Mouse (Mus musculus): Measurements from ENCODE around the gene Plekhm3.
A peak's percentile ranks its signal among the peaks of the same experiment; 100 is the strongest.

Gene Plekhm3

DNA sequence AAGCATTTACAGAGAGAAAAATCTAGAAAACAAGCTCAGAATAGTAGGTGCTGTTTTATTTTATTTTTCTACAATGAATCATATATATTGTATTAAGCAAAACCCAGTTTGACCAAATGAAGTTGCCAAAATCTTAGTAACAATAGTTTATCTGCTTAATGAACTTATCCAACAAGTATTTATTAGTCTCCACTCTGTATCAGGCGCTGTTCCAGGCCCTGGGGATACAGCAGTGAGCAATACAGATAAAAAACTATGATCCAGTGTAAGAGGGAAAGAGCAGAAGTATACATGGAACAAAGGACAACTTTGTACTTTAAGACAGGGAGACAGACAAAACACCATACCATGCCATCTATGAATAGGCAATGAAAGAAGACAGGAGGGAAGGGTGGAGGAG is 81.5 kb downstream of the Plekhm3 start:
- DNase-seq = no peak

GRCm38 (mm10) chr1:64871956-64872355 is 84.7 kb downstream of the Plekhm3 start:
- no peak for DNase-seq

GRCm38 (mm10) chr1:64867684-64868083 is 88.9 kb downstream of the Plekhm3 start:
- no peak for DNase-seq

GRCm38 (mm10) chr1:64866140-64866539 is 90.5 kb downstream of the Plekhm3 start:
- no peak for DNase-seq

GRCm38 (mm10) chr1:64860235-64860920 is 96.2 kb downstream of the Plekhm3 start:
- DNase-seq = no peak

GRCm38 (mm10) chr1:64859826-64860225 is 96.8 kb downstream of the Plekhm3 start:
- DNase-seq = no peak

GRCm38 (mm10) chr1:64854835-64855234 is 101.8 kb downstream of the Plekhm3 start:
- no peak for DNase-seq

GRCm38 (mm10) chr1:64853738-64854730 is 102.6 kb downstream of the Plekhm3 start:
- DNase-seq = peak; percentile 49

- no peak for DNase-seq
Measured at GRCm38 (mm10) chr1:64853244-64853643, 103.4 kb downstream of the Plekhm3 start.

- no peak for DNase-seq
Measured at GRCm38 (mm10) chr1:64852272-64852671, 104.4 kb downstream of the Plekhm3 start.

GRCm38 (mm10) chr1:64850345-64850744 is 106.3 kb downstream of the Plekhm3 start:
- DNase-seq = no peak

DNA sequence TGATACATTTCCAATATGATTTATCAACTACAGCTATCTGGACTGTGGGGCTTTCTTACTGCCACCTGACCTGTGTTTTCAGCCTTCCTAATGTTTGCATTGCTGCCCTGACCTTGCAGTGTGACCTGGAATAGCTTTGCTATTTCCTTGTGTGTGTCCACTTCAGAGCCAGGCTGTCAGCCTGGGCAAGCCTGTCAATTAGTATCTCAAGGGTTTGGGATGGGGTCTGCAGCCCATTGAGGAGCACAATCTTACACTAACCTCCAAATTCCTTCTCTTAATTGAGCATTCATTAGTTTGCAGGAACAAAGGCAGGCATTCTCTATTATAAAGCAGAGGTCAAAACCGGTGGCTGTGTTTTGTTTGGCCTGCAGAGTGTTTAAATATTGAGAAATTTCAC is 107.6 kb downstream of the Plekhm3 start:
- DNase-seq = peak; percentile 14

GRCm38 (mm10) chr1:64848081-64848480 is 108.5 kb downstream of the Plekhm3 start:
- DNase-seq = no peak

GRCm38 (mm10) chr1:64847565-64847964 is 109.1 kb downstream of the Plekhm3 start:
- no peak for DNase-seq

- DNase-seq = no peak
Measured at GRCm38 (mm10) chr1:64844978-64845377, 111.6 kb downstream of the Plekhm3 start.

DNA sequence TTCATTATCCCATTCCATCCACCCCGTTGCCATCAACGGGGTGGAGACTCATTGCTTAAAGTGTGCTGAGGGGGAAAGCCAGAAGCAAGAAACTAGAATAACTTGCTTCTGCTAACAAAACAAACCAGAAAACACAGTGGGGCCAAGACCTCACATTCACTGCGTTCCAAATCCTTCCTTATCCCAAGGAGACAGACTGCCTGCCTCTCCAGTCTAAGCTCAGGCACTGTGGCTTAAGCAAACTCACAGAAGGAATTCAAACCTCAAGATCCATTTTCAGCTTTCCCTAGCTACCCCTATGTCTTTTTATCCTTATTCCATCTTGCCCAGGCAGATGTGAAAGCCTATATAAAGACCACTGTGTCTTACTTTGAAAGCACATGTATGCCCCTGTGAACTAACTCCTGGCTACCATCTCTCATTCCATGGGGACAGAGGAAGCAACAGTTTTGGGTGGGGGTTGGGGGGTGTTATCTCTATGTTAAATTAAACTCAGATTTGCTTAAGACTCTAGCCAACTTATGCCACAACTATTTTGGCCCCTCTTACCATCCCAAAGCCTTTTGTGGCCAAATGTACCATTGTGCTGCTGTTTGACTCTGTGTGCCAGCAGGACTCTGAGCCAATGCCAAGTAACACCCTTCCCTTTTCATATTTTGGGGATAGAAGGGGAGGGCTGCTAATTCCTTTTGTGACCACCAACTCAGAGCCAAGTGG is 112.6 kb downstream of the Plekhm3 start:
- no peak for DNase-seq

- no peak for DNase-seq
Measured at GRCm38 (mm10) chr1:64840930-64841329, 115.7 kb downstream of the Plekhm3 start.

DNA sequence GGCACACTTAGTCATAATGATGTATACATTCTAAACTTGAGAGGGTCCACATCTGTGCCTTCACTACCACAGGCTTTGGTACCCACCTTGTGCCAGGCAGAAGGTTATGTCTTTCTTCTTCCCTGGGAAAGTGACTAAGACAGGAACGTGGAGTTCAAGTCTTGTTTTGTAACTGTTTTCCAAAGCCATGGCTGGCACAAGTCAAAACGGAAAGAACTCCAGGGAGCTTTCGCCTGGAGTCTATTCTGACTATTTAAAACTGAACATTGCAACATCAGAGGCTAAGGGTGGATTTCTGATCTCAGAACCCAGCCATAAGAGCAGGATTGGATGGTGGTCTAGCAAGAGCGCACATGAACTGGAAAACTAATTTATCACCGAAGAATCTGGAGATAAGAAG is 120.0 kb downstream of the Plekhm3 start:
- DNase-seq = no peak

DNA sequence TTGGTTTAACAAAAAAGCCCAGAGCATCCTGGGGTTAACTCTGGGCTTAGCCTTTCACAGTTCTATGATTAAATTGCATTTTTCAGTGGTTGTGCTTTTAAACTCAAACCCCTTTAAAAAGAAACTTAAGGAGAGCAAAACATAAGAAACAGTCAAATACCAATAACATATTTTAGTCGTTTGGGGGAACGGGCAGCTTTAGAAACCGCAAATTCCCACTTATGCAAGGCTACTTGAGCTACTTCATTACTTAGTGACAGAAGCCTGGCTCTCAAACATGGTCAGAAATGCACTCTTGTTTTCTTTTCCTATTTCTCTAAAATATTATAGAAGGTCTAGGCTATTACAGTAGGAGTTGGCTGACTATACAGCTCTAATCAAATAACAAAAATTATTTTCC is 120.5 kb downstream of the Plekhm3 start:
- no peak for DNase-seq

GRCm38 (mm10) chr1:64831552-64831951 is 125.1 kb downstream of the Plekhm3 start:
- DNase-seq = no peak

GRCm38 (mm10) chr1:64827434-64827833 is 129.2 kb downstream of the Plekhm3 start:
- DNase-seq = no peak

DNA sequence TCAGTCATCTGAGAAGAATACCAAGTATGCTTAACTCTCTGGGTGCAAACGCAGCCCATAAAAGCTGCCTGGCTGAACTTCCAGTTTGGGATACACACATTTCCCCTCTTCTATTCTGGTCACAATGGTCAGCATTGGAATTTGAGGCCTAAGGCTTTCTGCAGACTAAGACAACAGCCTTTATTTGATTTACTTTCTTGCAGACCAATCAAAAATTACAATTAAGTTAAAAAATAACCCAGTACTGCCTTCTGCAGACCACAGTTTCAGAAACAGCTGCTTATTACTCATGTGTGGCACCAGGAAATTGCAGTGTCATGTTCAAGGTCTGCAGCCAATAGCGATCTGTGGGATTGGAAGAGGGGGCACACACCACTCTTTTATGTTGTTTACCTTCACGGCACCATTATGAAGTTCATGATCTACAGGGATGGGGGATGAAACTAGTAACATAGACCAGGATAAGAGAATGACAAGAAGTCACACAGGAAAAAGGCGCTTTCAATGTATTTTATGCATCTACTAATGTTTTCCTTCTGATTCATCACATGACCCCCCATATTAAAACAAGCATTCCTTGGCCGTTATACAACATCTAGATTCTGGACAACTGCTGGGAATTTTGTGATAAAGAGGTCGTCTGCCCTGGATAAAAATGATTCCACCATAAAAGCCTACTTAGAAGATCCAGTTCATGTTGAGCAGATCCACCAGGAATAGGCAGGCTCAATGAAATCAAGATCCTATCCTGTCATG is 130.1 kb downstream of the Plekhm3 start:
- no peak for DNase-seq

DNA sequence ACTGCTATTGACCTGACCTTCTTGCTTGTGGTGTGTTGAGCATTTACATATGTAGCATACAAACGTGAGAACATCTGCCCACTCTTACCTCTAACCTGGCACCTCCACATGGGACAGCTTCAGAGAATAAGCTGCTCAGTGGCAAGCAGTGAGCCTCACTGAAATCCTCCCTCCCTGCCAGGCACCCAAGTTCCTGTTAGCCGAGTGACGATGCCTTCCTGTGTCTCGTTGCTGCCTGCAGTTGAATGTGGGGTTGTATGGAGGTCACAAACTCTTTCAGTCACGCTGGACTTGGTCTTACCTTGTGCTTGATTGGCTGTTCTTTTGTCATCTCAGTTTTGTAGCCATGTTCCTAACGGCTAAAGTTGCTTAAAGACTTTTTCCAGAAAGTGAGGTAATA is 133.1 kb downstream of the Plekhm3 start:
- DNase-seq = no peak

Data from embryo, embryonic 11 days (tissue).